Mouse (Mus musculus): ENCODE measurements around the gene Fbxw9.

DNA sequence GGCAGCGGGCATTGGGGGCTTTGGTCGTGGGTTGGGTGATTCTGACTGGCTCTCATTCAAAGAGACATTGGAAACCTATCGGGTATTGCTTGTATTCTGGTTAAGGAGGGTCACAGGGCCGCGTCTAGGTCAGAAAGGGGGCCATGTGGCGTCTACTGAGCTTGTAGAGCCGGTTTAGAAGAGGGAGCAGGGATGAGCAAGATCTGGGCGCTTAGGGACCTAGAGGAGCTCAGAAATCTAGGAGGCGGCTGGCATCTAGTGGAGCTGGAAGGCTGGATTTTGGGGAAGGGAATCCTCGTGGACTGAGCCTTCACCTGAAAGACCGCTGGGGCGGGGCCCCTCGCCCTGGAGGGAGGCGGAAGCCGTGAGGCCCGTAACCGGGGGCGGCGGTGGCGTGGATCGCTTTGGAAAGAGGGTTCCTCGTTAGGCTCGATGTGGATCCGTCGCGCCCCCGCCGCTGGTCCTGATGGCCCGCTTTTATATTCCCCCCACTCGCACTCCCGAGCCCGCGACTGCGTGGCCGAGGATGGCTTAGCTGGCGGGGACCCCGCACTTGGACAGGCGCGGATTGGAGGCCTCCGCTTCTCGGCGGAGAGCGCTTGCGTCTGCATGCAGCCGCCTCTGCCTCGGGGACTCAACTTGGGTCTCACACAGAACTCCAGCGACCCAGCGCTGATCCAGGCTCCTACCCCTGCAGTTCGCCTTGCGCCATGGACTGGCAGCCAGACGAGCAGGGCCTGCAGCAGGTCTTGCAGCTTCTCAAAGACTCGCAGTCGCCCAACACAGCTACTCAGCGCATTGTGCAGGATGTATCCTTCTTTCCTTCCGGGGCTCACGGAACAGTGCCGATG, 21.9 kb upstream of the Fbxw9 start:
- peak; percentile 59 for TF ChIP-seq MAZ (IDR thresholded peaks at IDR 0.05; ENCODE audit: low read depth, low read length)
- TF ChIP-seq CTCF (IDR thresholded peaks at IDR 0.05 in 2 of 3, conservative IDR thresholded peaks at IDR 0.05 in 1 of 3; ENCODE audit: control insufficient read depth in 1 of 3, insufficient read depth in 1 of 3, low read depth in 2 of 3, low read length in 3 of 3, poor library complexity in 1 of 3, severe bottlenecking in 1 of 3): no peak
- no peak for TF ChIP-seq ZKSCAN1 (IDR thresholded peaks at IDR 0.05; ENCODE audit: low read depth, low read length)
- no peak for TF ChIP-seq GATA1 (IDR thresholded peaks at IDR 0.05; ENCODE audit: low read depth, low read length)
- no peak for TF ChIP-seq UBTF (IDR thresholded peaks at IDR 0.05; ENCODE audit: borderline replicate concordance, insufficient read depth, low read depth, low read length)
- peak; percentile 48; the same call in 1 of the 2 replicates for TF ChIP-seq TBP (IDR thresholded peaks at IDR 0.05; ENCODE audit: low read depth, low read length)
- TF ChIP-seq POLR2A (IDR thresholded peaks at IDR 0.05; ENCODE audit: control insufficient read depth in 1 of 2, insufficient read depth in 1 of 2, low read depth in 1 of 2, low read length in 2 of 2, poor library complexity in 1 of 2): peak in 1 of 2 experiments; percentile 33; a peak in 1 of 4 replicates
- TF ChIP-seq POLR2AphosphoS2 (IDR thresholded peaks at IDR 0.05; ENCODE audit: low read length): no peak
- TF ChIP-seq MYC (IDR thresholded peaks at IDR 0.05; ENCODE audit: low read depth, low read length): peak; percentile 59; the same call in 1 of the 2 replicates
- no peak for TF ChIP-seq JUND (IDR thresholded peaks at IDR 0.05; ENCODE audit: low read depth, low read length)
